Mouse (Mus musculus) kidney, postnatal 0 days (tissue): Measurements from ENCODE around the gene Gpr22. TPM values are rescaled to one million over a fixed set of nuclear protein-coding genes. Genes with fewer than 3 reads are reported as not detected.

ENCODE experiments used
- ATAC-seq: fragments of 200-750 bp; cut with Nextera tagmentation; replicated peaks from 2 replicates; pipeline ENCODE4 v1.8.0; 2017; ENCODE audit warnings: low read depth, moderate number of reproducible peaks, moderate TSS enrichment, moderate library complexity; ENCODE audit not compliant: low FRiP score
- DNase-seq: peaks from one replicate; pipeline ENCODE4 v3.0.0-alpha.2; 2016; ENCODE audit warnings: low spot score
- H3K27ac ChIP-seq: fragments of 300-500 bp; sonication (generic); 2 replicates; pipeline ENCODE4 v1.5.1; 2014; ENCODE audit warnings: mild to moderate bottlenecking
- H3K27me3 ChIP-seq: fragments of 300-500 bp; sonication (generic); 2 replicates; pipeline ENCODE4 v1.6.1; 2014; ENCODE audit warnings: low read length, mixed read lengths; ENCODE audit not compliant: insufficient read depth
- H3K36me3 ChIP-seq: fragments of 300-500 bp; sonication (generic); 2 replicates; pipeline ENCODE4 v1.6.1; 2014; ENCODE audit warnings: low read length, mixed read lengths; ENCODE audit not compliant: insufficient read depth
- H3K4me1 ChIP-seq: fragments of 300-500 bp; sonication (generic); replicated peaks from 2 replicates; pipeline ENCODE4 v1.6.1; 2014; ENCODE audit warnings: antibody characterized with exemption, low read length, mixed read lengths; ENCODE audit not compliant: insufficient read depth
- H3K4me2 ChIP-seq: fragments of 300-500 bp; sonication (generic); 2 replicates; pipeline ENCODE4 v1.6.1; 2014; ENCODE audit warnings: mild to moderate bottlenecking, low read length, moderate library complexity, mixed read lengths
- H3K4me3 ChIP-seq: fragments of 300-500 bp; sonication (generic); replicated peaks from 2 replicates; pipeline ENCODE4 v1.5.1; 2014; ENCODE audit warnings: low read depth, low read length
- H3K9ac ChIP-seq: fragments of 300-500 bp; sonication (generic); 2 replicates; pipeline ENCODE4 v1.6.1; 2014; ENCODE audit warnings: low read depth, low read length
- H3K9me3 ChIP-seq: fragments of 300-500 bp; sonication (generic); replicated peaks from 2 replicates; pipeline ENCODE4 v1.6.1; 2016; ENCODE audit warnings: low read length, inconsistent platforms, mixed read lengths
- CTCF ChIP-seq: IDR thresholded peaks from 2 replicates; pipeline ENCODE4 v1.5.1; 2016; ENCODE audit warnings: antibody characterized with exemption, low read depth, mild to moderate bottlenecking, moderate library complexity
- WGBS: fragments of 180-500 bp; shearing (Covaris S2); extraction: QIAGEN DNeasy Blood & Tissue Kit; methylation state at CpG from one replicate; pipeline ENCODE4 v1.1.7; 2014; 5-methylcytosine and 5-hydroxymethylcytosine counted together
- polyA plus RNA-seq: library from polyadenylated mRNA; unstranded; fragments of >200 nt; fragmentation: Nextera tagmentation; extraction: Ambion mirVana; gene quantifications from 2 replicates; pipeline ENCODE4 v1.2.1, GENCODE M21; 2015

Gpr22 gene
- polyA plus RNA-seq, 1 experiment from 2014 or later = 0.25 TPM

DNA sequence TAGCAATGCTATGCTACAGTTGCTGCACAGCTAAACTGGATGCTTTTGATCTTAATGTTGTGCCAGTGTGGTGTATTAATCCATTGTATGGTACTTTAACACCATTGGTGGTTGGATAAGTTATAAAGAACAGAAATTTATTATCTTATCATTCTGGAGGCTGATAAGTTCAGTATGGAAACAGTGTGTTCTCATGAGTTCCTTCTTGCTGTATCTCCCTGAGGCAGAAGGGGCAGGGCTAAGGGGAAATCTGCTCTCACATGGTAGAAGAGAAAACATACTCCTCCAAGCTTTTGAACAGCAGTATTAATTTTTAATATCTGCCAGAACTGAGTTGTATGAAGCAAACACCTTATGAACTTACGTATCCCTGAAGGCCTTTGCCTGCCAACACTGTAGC lies 20.5 kb downstream of the Gpr22 start:
- Histone ChIP-seq H3K27ac (no peak overlapping the region), H3K4me2 (no peak overlapping the region), H3K9me3 (no peaks in the 10 kb centered on the region; the same call in 1 of the 2 replicates), H3K4me1 (no peaks in the 10 kb centered on the region), H3K4me3 (no peak overlapping the region), H3K36me3 (peaks cover 4% of the 10 kb centered on the region; the same call in 1 of the 2 replicates), H3K9ac (no peak overlapping the region), H3K27me3 (no peaks in the 10 kb centered on the region)
- DNase-seq (no peak), ATAC-seq (no peak)
- no peak for TF ChIP-seq CTCF
- 85% methylated on average over 1 of the region's 1 CpGs for WGBS

DNA sequence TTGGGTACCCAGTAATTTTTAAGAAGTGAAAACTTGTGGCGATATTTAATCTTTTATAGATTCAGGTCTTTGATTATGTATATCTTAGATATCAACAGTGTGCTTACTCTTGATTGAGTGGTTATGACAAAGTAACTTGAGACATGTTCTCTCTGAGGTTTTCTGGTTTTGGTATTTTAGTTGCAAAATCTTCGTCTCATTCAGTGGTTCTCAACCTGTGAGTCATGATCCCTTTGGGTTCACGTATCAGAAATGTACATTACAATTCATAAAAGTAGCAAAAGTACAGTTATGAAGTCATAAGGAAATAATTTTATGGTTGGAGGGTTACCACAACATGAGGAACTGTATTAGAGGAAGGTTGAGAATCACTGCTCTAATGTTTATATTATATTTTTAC lies 27.1 kb downstream of the Gpr22 start:
- TF ChIP-seq CTCF = no peak

GRCm38 (mm10) chr12:31667187-31667586 lies 46.6 kb downstream of the Gpr22 start:
- no peak overlapping the region for H3K9ac ChIP-seq
- H3K4me3 ChIP-seq = no peak overlapping the region
- no peaks in the 10 kb centered on the region for H3K4me1 ChIP-seq
- H3K9me3 ChIP-seq = no peaks in the 10 kb centered on the region
- no peak for ATAC-seq
- DNase-seq = no peak
- H3K27me3 ChIP-seq = no peaks in the 10 kb centered on the region
- no peak for TF ChIP-seq CTCF
- H3K36me3 ChIP-seq = peaks cover 22% of the 10 kb centered on the region; the same call in 1 of the 2 replicates
- H3K4me2 ChIP-seq = no peak overlapping the region
- 76% methylated on average over 3 of the region's 3 CpGs for WGBS
- H3K27ac ChIP-seq = no peak overlapping the region

More for the DNA sequence above, 27.1 kb downstream of the Gpr22 start:
- 84% methylated on average over 3 of the region's 3 CpGs for WGBS
- Histone ChIP-seq H3K9me3 (no peaks in the 10 kb centered on the region), H3K4me2 (no peak overlapping the region), H3K9ac (no peak overlapping the region), H3K27me3 (no peaks in the 10 kb centered on the region), H3K4me1 (no peaks in the 10 kb centered on the region), H3K36me3 (no peaks in the 10 kb centered on the region), H3K27ac (no peak overlapping the region), H3K4me3 (no peak overlapping the region)
- DNase-seq = no peak
- no peak for ATAC-seq

- Histone ChIP-seq H3K4me2 (no peak overlapping the region), H3K36me3 (peaks cover 24% of the 10 kb centered on the region; the same call in 1 of the 2 replicates), H3K4me1 (no peaks in the 10 kb centered on the region), H3K9ac (no peak overlapping the region), H3K27ac (no peak overlapping the region), H3K4me3 (no peak overlapping the region), H3K27me3 (no peaks in the 10 kb centered on the region), H3K9me3 (no peaks in the 10 kb centered on the region)
- ATAC-seq = no peak
- WGBS = 71% methylated on average over 6 of the region's 6 CpGs
- DNase-seq = no peak
- TF ChIP-seq CTCF = no peak
Observed at GRCm38 (mm10) chr12:31665999-31666398, 47.7 kb downstream of the Gpr22 start.

Other genes starting within 250 kb of the Gpr22 start
- gene Cbll1, start 214.3 kb downstream of the Gpr22 start, polyA plus RNA-seq = 11.2 and 13.1 TPM in 2 replicates
- 5.9 and 6.7 TPM in 2 replicates for gene Slc26a4, start 154.0 kb downstream of the Gpr22 start, polyA plus RNA-seq
- gene Bcap29, start 79.3 kb downstream of the Gpr22 start, polyA plus RNA-seq = 35.3 TPM in 2 replicates
- gene Dus4l, start 59.1 kb downstream of the Gpr22 start, polyA plus RNA-seq = 12.8 and 13.4 TPM in 2 replicates
- gene Cog5, start 59.1 kb downstream of the Gpr22 start, polyA plus RNA-seq = 22.9 and 24.1 TPM in 2 replicates
- gene Hbp1, start 236.6 kb upstream of the Gpr22 start, polyA plus RNA-seq = 119 and 122 TPM in 2 replicates